Mouse (Mus musculus) intestine, embryonic 14.5 days (tissue): ENCODE measurements around the gene Kcnc4. TPM values are rescaled to one million over a fixed set of nuclear protein-coding genes. Genes with fewer than 3 reads are reported as not detected.

Source experiments
- ATAC-seq: fragments of 200-750 bp; cut with Nextera tagmentation; replicated peaks from 2 replicates; pipeline ENCODE4 v1.8.0; 2017; ENCODE audit warnings: low read depth, moderate number of reproducible peaks, moderate TSS enrichment, moderate library complexity; ENCODE audit not compliant: low FRiP score, low TSS enrichment
- DNase-seq: peaks from one replicate; pipeline ENCODE4 v3.0.0-alpha.2; 2018; ENCODE audit warnings: low spot score
- H3K27ac ChIP-seq: fragments of 300-500 bp; sonication (generic); 2 replicates; pipeline ENCODE4 v1.5.1; 2014; ENCODE audit warnings: low read depth, mild to moderate bottlenecking, control low read depth
- H3K27me3 ChIP-seq: fragments of 300-500 bp; sonication (generic); replicated peaks from 2 replicates; pipeline ENCODE4 v1.6.1; 2014; ENCODE audit warnings: low read length, control low read depth; ENCODE audit not compliant: control insufficient read depth, insufficient read depth
- H3K36me3 ChIP-seq: fragments of 300-500 bp; sonication (generic); 2 replicates; pipeline ENCODE4 v1.6.1; 2014; ENCODE audit warnings: low read length, control low read depth; ENCODE audit not compliant: control insufficient read depth, insufficient read depth
- H3K4me1 ChIP-seq: fragments of 300-500 bp; sonication (generic); replicated peaks from 2 replicates; pipeline ENCODE4 v1.6.1; 2014; ENCODE audit warnings: low read length, control low read depth, mixed read lengths; ENCODE audit not compliant: control insufficient read depth, insufficient read depth
- H3K4me2 ChIP-seq: fragments of 300-500 bp; sonication (generic); 2 replicates; pipeline ENCODE4 v1.6.1; 2014; ENCODE audit warnings: low read length
- H3K4me3 ChIP-seq: fragments of 300-500 bp; sonication (generic); 2 replicates; pipeline ENCODE4 v1.5.1; 2014; ENCODE audit warnings: low read depth, low read length, control low read depth, mixed read lengths
- H3K9ac ChIP-seq: fragments of 300-500 bp; sonication (generic); 2 replicates; pipeline ENCODE4 v1.6.1; 2014; ENCODE audit warnings: mild to moderate bottlenecking, low read length
- H3K9me3 ChIP-seq: fragments of 300-500 bp; sonication (generic); 2 replicates; pipeline ENCODE4 v1.6.1; 2016; ENCODE audit warnings: low read length, control low read depth; ENCODE audit not compliant: control insufficient read depth
- WGBS: fragments of 180-500 bp; shearing (Covaris S2); extraction: QIAGEN DNeasy Blood & Tissue Kit; methylation state at CpG from one replicate; pipeline ENCODE4 v1.1.7; 2014; 5-methylcytosine and 5-hydroxymethylcytosine counted together
- polyA plus RNA-seq: library from polyadenylated mRNA; unstranded; fragments of >200 nt; fragmentation: Nextera tagmentation; extraction: Ambion mirVana; gene quantifications from 2 replicates; pipeline ENCODE4 v1.2.1, GENCODE M21; 2014

Gene Kcnc4
- polyA plus RNA-seq, 1 experiment from 2014 or later: 0.09 TPM

- H3K4me1 ChIP-seq: no peaks in the 10 kb centered on the region
- H3K9ac ChIP-seq: no peak overlapping the region
- H3K9me3 ChIP-seq: peaks cover 4% of the 10 kb centered on the region; the same call in 1 of the 2 replicates
- 95% methylated on average over 11 of the region's 11 CpGs for WGBS
- DNase-seq (no peak), ATAC-seq (no peak)
- H3K4me3 ChIP-seq: no peak overlapping the region
- H3K27ac ChIP-seq: no peak overlapping the region
- no peak overlapping the region for H3K4me2 ChIP-seq
- H3K27me3 ChIP-seq: no peaks in the 10 kb centered on the region
- H3K36me3 ChIP-seq: no peaks in the 10 kb centered on the region
These were observed 40.9 kb upstream of the Kcnc4 start for GRCm38 (mm10) chr3:107500301-107500700.

GRCm38 (mm10) chr3:107496086-107496850, 36.9 kb upstream of the Kcnc4 start:
- ATAC-seq (no peak), DNase-seq (no peak)
- WGBS: 74% methylated on average over 13 of the region's 13 CpGs
- Histone ChIP-seq H3K4me2 (no peak overlapping the region), H3K4me1 (peaks cover 10% of the 10 kb centered on the region; the same call in 1 of the 2 replicates), H3K36me3 (no peaks in the 10 kb centered on the region), H3K27ac (no peak overlapping the region), H3K27me3 (no peaks in the 10 kb centered on the region), H3K9me3 (peaks cover 4% of the 10 kb centered on the region; the same call in 1 of the 2 replicates), H3K9ac (no peak overlapping the region), H3K4me3 (no peak overlapping the region)

GRCm38 (mm10) chr3:107495524-107495923, 36.2 kb upstream of the Kcnc4 start:
- no peak overlapping the region for H3K9ac ChIP-seq
- no peaks in the 10 kb centered on the region for H3K36me3 ChIP-seq
- DNase-seq (no peak), ATAC-seq (no peak)
- H3K27ac ChIP-seq: no peak overlapping the region
- no peak overlapping the region for H3K4me2 ChIP-seq
- H3K27me3 ChIP-seq: no peaks in the 10 kb centered on the region
- WGBS: 94% methylated on average over 6 of the region's 6 CpGs
- no peak overlapping the region for H3K4me3 ChIP-seq
- H3K9me3 ChIP-seq: peaks cover 4% of the 10 kb centered on the region; the same call in 1 of the 2 replicates
- H3K4me1 ChIP-seq: peaks cover 10% of the 10 kb centered on the region; the same call in 1 of the 2 replicates

DNA sequence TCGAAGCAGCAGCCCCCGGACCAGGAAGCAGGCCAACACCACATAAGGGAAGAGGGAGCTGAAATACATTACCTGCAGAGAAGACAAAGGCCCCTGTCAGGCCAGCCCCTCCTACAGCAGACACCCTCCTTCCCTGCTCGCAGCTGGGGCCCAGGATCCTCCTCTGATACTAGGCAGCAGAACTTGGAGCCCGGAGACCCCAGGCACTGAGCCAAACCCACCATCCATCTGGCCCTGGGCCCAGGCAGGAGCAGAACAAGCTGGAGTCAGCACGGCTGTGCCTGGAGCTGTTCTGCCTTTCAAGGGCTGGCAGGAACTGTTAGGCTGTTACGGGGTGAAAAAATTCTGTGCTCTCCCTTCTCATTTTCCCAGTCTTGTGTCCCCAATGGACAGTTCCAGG, 32.1 kb upstream of the Kcnc4 start:
- Histone ChIP-seq H3K27ac (peak overlapping the region; percentile 76; the same call in 1 of the 2 replicates), H3K4me3 (no peak overlapping the region), H3K9me3 (no peaks in the 10 kb centered on the region), H3K4me1 (peaks cover 10% of the 10 kb centered on the region; the same call in 1 of the 2 replicates), H3K4me2 (no peak overlapping the region), H3K27me3 (no peaks in the 10 kb centered on the region), H3K36me3 (no peaks in the 10 kb centered on the region), H3K9ac (no peak overlapping the region)
- WGBS: 26% methylated on average over 6 of the region's 6 CpGs
- peak; percentile 94 for DNase-seq
- ATAC-seq: peak; percentile 89

DNA sequence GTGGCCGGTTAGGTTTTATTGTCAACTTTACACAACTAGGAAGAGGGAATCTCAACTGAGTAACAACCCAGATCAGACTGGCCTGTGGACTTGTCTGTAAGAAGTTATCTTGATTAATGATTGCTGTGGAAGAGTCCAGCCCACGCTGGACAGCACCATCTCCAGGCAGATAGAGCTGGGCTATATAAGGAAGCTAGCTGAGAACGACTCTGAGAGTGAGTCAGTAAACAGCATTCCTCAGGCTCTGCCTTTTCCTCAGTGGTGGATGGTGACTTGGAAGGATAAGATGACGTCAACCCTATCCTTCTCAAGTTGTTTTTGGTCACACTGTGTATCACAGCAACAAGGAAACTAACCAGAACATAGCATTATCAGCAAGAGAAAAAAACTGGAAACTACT, 29.3 kb upstream of the Kcnc4 start:
- DNase-seq (no peak), ATAC-seq (no peak)
- Histone ChIP-seq H3K27ac (no peak overlapping the region), H3K9ac (no peak overlapping the region), H3K36me3 (no peaks in the 10 kb centered on the region), H3K4me2 (no peak overlapping the region), H3K9me3 (no peaks in the 10 kb centered on the region), H3K4me1 (peaks cover 10% of the 10 kb centered on the region; the same call in 1 of the 2 replicates), H3K4me3 (no peak overlapping the region), H3K27me3 (no peaks in the 10 kb centered on the region)
- 34% methylated on average over 4 of the region's 4 CpGs for WGBS

DNA sequence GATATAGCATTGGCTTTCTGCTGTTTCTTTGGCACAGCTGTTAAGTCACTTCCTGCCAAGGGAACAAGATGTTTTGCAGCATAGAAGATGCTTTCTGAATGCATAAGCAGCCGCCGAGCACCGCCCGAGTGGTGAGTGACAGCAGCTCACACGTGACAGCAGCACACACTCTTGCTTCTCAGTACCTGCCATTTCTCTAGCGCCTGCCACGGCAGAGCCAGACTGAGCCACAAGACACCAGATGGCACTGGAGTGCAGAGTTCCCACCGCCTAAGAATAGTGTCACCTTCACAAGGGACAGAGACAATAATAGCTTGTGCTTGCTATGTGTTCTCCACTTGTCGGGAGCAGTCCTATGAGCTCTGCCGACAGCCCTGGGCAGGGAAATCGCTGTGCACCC, 23.9 kb upstream of the Kcnc4 start:
- H3K4me1 ChIP-seq: no peaks in the 10 kb centered on the region
- WGBS: 45% methylated on average over 11 of the region's 11 CpGs
- DNase-seq (no peak), ATAC-seq (no peak)
- H3K9ac ChIP-seq: no peak overlapping the region
- no peaks in the 10 kb centered on the region for H3K9me3 ChIP-seq
- H3K36me3 ChIP-seq: no peaks in the 10 kb centered on the region
- no peak overlapping the region for H3K27ac ChIP-seq
- no peak overlapping the region for H3K4me2 ChIP-seq
- no peaks in the 10 kb centered on the region for H3K27me3 ChIP-seq
- H3K4me3 ChIP-seq: no peak overlapping the region

DNA sequence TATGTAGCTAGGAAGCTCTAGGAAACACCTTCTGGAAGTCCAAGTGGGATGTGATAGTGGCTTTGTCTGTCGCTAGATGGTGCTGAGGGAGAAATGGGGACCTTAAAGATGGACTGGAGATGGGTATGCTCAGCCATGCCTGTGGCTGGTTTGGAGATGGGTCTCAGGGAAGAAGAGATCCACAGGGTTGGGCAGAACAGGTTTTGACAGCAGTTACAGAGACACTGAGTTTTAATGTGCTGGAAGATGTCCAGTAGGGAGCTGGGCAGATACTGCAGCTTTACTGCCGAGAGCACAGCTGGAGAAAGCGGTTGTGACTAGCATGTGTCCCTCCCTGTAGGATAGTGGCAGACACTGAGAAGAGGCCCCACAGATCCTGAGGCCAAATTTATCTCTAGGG, 21.3 kb upstream of the Kcnc4 start:
- DNase-seq: peak; percentile 62
- Histone ChIP-seq H3K9ac (no peak overlapping the region), H3K9me3 (no peaks in the 10 kb centered on the region), H3K4me1 (no peaks in the 10 kb centered on the region), H3K36me3 (no peaks in the 10 kb centered on the region), H3K27ac (no peak overlapping the region), H3K4me3 (no peak overlapping the region), H3K27me3 (no peaks in the 10 kb centered on the region), H3K4me2 (no peak overlapping the region)
- ATAC-seq: no peak
- WGBS: 53% methylated on average over 3 of the region's 3 CpGs

DNA sequence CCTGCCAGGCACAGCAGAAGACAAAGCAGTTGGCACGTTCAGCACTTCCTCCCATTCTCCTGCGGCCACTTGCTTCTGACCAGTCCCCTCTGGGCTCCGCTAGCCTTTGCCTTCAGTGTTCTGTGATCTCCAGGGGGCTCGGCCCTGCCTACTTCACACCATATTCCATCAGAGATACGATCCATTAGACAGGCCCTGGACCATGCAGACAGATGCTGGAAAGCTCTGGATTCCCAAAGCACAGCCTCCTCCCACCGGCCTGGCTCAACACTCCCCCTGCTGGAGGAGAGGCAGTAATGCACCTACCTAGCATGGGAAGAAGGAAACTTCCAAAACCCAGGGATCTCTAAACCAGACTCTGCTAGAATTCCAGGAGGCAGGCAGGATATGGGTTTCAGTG, 12.8 kb upstream of the Kcnc4 start:
- DNase-seq: peak; percentile 69
- Histone ChIP-seq H3K27me3 (no peaks in the 10 kb centered on the region; the same call in 1 of the 2 replicates), H3K36me3 (no peaks in the 10 kb centered on the region), H3K9me3 (no peaks in the 10 kb centered on the region), H3K27ac (no peak overlapping the region), H3K9ac (no peak overlapping the region), H3K4me1 (no peaks in the 10 kb centered on the region), H3K4me3 (no peak overlapping the region), H3K4me2 (no peak overlapping the region)
- peak; percentile 63; the same call in 1 of the 2 replicates for ATAC-seq
- 28% methylated on average over 6 of the region's 6 CpGs for WGBS

DNA sequence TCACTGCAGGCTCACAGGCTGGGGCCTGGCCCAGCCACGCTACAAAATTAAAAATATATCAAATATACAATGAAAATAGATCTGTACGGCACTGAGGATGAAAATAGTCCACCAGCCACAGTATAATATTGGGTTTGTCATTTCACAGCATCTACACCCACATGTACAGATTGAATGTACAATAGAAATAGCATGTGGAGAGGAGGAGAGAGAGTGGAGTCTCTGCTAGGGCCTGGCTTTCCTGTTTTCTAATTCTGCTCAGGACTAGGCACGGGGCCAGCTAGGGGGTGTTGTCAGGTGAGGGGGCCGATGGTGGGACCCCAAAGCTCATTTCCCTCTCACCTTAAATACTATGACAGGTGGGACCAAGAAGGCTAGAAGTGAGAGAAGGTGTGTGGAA, 9.7 kb upstream of the Kcnc4 start:
- H3K27ac ChIP-seq: no peak overlapping the region
- no peak for ATAC-seq
- no peaks in the 10 kb centered on the region for H3K9me3 ChIP-seq
- H3K27me3 ChIP-seq: peaks cover 18% of the 10 kb centered on the region
- 85% methylated on average over 4 of the region's 4 CpGs for WGBS
- H3K36me3 ChIP-seq: no peaks in the 10 kb centered on the region
- no peak overlapping the region for H3K9ac ChIP-seq
- DNase-seq: no peak
- H3K4me2 ChIP-seq: no peak overlapping the region
- H3K4me1 ChIP-seq: no peaks in the 10 kb centered on the region
- no peak overlapping the region for H3K4me3 ChIP-seq
